Mouse (Mus musculus) midbrain, embryonic 11.5 days (tissue): ENCODE data around the gene Piga. TPM values are rescaled to one million over a fixed set of nuclear protein-coding genes. Genes with fewer than 3 reads are reported as not detected.
A peak's percentile ranks its signal among the peaks of the same experiment; 100 is the strongest.

Experiments used
- ATAC-seq: fragments of 200-750 bp; cut with Nextera tagmentation; 2 replicates; pipeline ENCODE4 v1.8.0; 2017; ENCODE audit warnings: moderate TSS enrichment, moderate library complexity; ENCODE audit not compliant: low FRiP score
- DNase-seq: peaks from one replicate; pipeline ENCODE4 v3.0.0; 2015; ENCODE audit warnings: low spot score; ENCODE audit errors: missing footprints
- H3K27ac ChIP-seq: fragments of 300-500 bp; sonication (generic); 2 replicates; pipeline ENCODE4 v1.5.1; 2014; ENCODE audit warnings: low read depth, low read length
- H3K27me3 ChIP-seq: fragments of 300-500 bp; sonication (generic); 2 replicates; pipeline ENCODE4 v1.6.1; 2014; ENCODE audit warnings: mild to moderate bottlenecking, low read length, moderate library complexity, mixed read lengths; ENCODE audit not compliant: control insufficient read depth, insufficient read depth
- H3K36me3 ChIP-seq: fragments of 300-500 bp; sonication (generic); 2 replicates; pipeline ENCODE4 v1.6.1; 2014; ENCODE audit warnings: mild to moderate bottlenecking, low read length, moderate library complexity, mixed read lengths; ENCODE audit not compliant: control insufficient read depth, insufficient read depth
- H3K4me1 ChIP-seq: fragments of 300-500 bp; sonication (generic); 2 replicates; pipeline ENCODE4 v1.6.1; 2014; ENCODE audit warnings: low read length; ENCODE audit not compliant: control insufficient read depth, insufficient read depth
- H3K4me2 ChIP-seq: fragments of 300-500 bp; sonication (generic); 2 replicates; pipeline ENCODE4 v1.6.1; 2014; ENCODE audit warnings: mild to moderate bottlenecking, moderate library complexity
- H3K4me3 ChIP-seq: fragments of 300-500 bp; sonication (generic); 2 replicates; pipeline ENCODE4 v1.5.1; 2014; ENCODE audit warnings: low read depth, low read length
- H3K9ac ChIP-seq: fragments of 300-500 bp; sonication (generic); 2 replicates; pipeline ENCODE4 v1.6.1; 2014; ENCODE audit warnings: low read length
- H3K9me3 ChIP-seq: fragments of 300-500 bp; sonication (generic); 2 replicates; pipeline ENCODE4 v1.6.1; 2016; ENCODE audit warnings: low read length; ENCODE audit not compliant: control insufficient read depth
- WGBS: fragments of 180-500 bp; shearing (Covaris S2); extraction: QIAGEN DNeasy Blood & Tissue Kit; methylation state at CpG from one replicate; pipeline ENCODE4 v1.1.7; 2014; 5-methylcytosine and 5-hydroxymethylcytosine counted together
- polyA plus RNA-seq: library from polyadenylated mRNA; unstranded; fragments of >200 nt; fragmentation: Nextera tagmentation; extraction: Ambion mirVana; gene quantifications from 2 replicates; pipeline ENCODE4 v1.2.1, GENCODE M21; 2014

Gene Piga
- polyA plus RNA-seq, result 15.8 and 17.5 TPM in 2 replicates

- H3K4me3 ChIP-seq, result peak within 1 kb of the TSS; percentile 47
- peaks cover 3% of the 10 kb centered on the region; the same call in 1 of the 2 replicates for H3K4me1 ChIP-seq
- no peaks in the 10 kb centered on the region; the same call in 1 of the 2 replicates for H3K27me3 ChIP-seq
- DNase-seq, result peak; percentile 96
- peak within 1 kb of the TSS; percentile 46 for H3K4me2 ChIP-seq
- H3K9ac ChIP-seq, result peak within 1 kb of the TSS; percentile 70
- no peak within 1 kb of the TSS; the same call in 1 of the 2 replicates for H3K27ac ChIP-seq
- ATAC-seq, result peak; percentile 99
- no peaks in the 10 kb centered on the region for H3K36me3 ChIP-seq
- no peaks in the 10 kb centered on the region for H3K9me3 ChIP-seq
- 22% methylated on average over 39 of the region's 40 CpGs for whole genome bisulfite sequencing
Measured at GRCm38 (mm10) chrX:164419471-164419939, at the start of gene Piga. Gene Piga (plus strand): TSS chrX:164419787.

DNA sequence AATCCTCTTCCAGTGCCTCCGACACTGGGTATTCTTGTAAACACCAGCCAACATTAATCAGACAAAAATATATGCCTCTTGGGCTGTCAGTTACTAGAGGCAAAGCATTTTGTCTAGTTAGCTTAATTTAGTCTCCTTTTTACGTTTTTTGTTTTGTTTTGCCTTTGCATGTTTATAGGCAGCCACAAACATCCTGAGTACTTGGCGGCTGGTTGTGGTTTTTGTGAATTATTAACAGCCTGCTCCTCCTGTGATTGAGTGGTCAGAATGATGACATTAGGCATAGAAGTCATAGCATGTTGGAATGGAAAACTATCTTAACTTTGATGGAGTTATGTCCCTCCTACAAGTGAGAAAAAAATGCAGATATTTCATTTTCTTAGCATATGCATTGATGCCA, 49.0 kb upstream of the Piga start:
- Histone ChIP-seq H3K27ac (no peak overlapping the region), H3K4me3 (no peak overlapping the region), H3K36me3 (no peaks in the 10 kb centered on the region), H3K4me1 (no peaks in the 10 kb centered on the region), H3K9me3 (no peaks in the 10 kb centered on the region), H3K4me2 (no peak overlapping the region), H3K27me3 (no peaks in the 10 kb centered on the region), H3K9ac (no peak overlapping the region)
- DNase-seq, result no peak
- ATAC-seq, result no peak
- WGBS, result 88% methylated on average over 3 of the region's 3 CpGs

DNA sequence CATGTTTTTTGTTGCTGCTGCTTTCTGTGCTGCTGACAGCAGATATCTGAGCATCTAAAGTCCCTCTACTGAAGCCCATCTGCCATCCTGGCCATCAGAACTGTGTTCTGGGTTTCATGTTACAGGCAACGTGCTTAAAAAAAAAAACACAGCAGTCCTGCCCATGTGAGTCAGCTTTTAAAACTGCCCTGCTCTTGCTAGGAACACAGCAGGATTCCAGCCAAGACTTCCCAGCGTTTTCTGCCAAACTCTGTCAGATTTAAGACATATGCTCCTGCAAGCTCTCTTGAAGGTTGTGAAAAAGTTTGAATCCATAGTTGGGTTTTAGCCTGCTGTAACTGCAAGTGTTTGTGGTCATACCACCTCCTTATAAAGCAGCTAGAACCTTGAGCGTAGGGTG, 46.5 kb upstream of the Piga start, which contains the start of gene Vegfd:
Vegfd (plus strand) TSS at position 298 of the 400 bp plus-strand sequence.
- no peak for DNase-seq
- 38% methylated on average over 3 of the region's 3 CpGs for WGBS

DNA sequence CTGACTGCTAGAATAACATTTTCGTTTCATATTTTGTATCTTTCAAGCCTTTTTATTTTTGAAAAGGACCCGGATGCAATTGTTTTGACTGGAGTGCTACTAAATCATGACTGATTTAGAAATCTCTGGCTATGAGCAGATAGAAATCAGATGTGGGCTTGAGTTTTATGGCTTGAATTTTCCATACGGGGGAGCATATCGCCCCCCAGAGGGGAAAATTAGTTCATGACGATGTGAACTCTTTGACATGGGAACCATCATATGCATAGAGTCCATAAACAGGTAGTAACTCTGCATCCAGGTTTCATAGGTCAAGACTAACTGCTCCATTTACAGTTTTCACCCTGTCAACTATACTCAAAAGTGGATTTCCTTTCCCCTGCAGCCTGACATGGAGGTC, 45.0 kb upstream of the Piga start:
- 63% methylated on average over 5 of the region's 5 CpGs for WGBS
- Histone ChIP-seq H3K9me3 (no peaks in the 10 kb centered on the region), H3K4me1 (no peaks in the 10 kb centered on the region), H3K36me3 (no peaks in the 10 kb centered on the region), H3K27me3 (no peaks in the 10 kb centered on the region; the same call in 1 of the 2 replicates), H3K4me3 (no peak overlapping the region), H3K9ac (no peak overlapping the region), H3K4me2 (no peak overlapping the region), H3K27ac (no peak overlapping the region)
- DNase-seq, result no peak
- ATAC-seq, result no peak

More for the DNA sequence above, 46.5 kb upstream of the Piga start, which contains the start of gene Vegfd:
- Histone ChIP-seq H3K4me2 (no peak within 1 kb of the TSS), H3K36me3 (no peaks in the 10 kb centered on the region), H3K27me3 (no peaks in the 10 kb centered on the region; the same call in 1 of the 2 replicates), H3K27ac (no peak within 1 kb of the TSS), H3K4me1 (no peaks in the 10 kb centered on the region), H3K4me3 (no peak within 1 kb of the TSS), H3K9ac (no peak within 1 kb of the TSS), H3K9me3 (no peaks in the 10 kb centered on the region)
- no peak for ATAC-seq

GRCm38 (mm10) chrX:164379721-164380120, 39.9 kb upstream of the Piga start:
- no peak for ATAC-seq
- Histone ChIP-seq H3K27me3 (no peaks in the 10 kb centered on the region; the same call in 1 of the 2 replicates), H3K4me3 (no peak overlapping the region), H3K27ac (no peak overlapping the region), H3K9me3 (no peaks in the 10 kb centered on the region), H3K4me2 (no peak overlapping the region), H3K4me1 (no peaks in the 10 kb centered on the region), H3K9ac (no peak overlapping the region), H3K36me3 (no peaks in the 10 kb centered on the region)
- WGBS, result 85% methylated on average over 4 of the region's 4 CpGs
- no peak for DNase-seq

DNA sequence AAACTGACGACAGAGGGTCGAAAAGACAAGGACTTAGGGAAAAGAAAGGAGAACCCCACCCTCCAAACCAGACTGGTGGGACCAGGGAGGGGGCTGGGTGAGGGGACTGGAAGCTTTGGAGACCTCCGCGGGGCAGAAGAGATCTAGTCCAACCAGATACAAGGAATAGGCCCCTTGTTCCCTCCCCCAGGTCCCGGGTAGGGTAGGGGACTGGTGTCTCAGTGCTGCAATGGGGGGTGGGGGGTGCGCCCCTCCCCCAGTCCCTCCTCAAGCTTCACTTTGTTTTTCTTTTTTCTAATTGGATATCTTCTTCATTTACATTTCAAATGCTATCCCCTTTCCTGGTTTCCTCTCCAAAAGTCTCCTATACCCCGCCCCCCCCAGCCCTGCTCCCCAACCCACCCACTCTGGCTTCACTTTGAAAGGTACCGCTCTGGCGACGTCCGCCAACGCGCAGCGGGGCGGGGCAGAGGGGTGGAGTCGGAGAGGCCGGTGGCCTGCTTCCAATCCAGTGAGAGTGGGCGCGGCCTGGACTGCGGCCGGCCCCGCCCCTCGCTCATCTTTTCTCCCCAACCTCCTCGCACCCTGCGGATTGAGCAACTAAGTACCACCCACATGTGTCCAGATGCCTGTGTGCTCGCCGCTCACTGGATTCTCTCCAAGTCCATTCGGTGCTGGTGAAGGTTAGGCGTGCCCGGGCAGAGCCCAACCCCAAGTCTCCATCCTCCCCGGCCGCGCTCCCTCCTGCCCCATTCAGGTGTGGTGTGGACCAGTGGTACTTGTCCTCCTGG, 37.8 kb upstream of the Piga start:
- no peaks in the 10 kb centered on the region for H3K9me3 ChIP-seq
- peak overlapping the region; percentile 16 for H3K9ac ChIP-seq
- H3K36me3 ChIP-seq, result no peaks in the 10 kb centered on the region
- no peaks in the 10 kb centered on the region; the same call in 1 of the 2 replicates for H3K27me3 ChIP-seq
- ATAC-seq (peak; percentile 100), DNase-seq (peak; percentile 93)
- WGBS, result 18% methylated on average over 31 of the region's 33 CpGs
- peak overlapping the region; percentile 59 for H3K4me2 ChIP-seq
- no peak overlapping the region for H3K27ac ChIP-seq
- peak overlapping the region; percentile 32 for H3K4me3 ChIP-seq
- no peaks in the 10 kb centered on the region for H3K4me1 ChIP-seq

DNA sequence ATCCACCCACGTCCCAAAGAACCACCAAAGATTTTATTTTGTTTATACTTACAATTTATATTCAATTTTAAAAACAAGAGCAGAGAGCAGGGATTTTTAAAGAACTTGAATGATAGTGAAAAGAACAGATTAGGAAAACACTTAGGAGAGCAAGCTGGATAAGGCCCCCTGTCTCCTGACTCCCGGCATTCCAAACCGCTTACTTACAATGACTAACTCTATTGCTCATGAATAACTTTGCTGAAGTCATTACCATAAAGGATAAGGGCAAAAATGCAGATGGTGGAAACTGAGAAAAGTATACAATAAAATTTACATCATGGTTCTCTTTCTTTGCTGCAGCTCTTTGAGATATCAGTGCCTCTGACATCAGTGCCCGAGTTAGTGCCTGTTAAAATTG, 25.5 kb upstream of the Piga start:
- Histone ChIP-seq H3K27ac (no peak overlapping the region), H3K27me3 (no peaks in the 10 kb centered on the region; the same call in 1 of the 2 replicates), H3K4me1 (no peaks in the 10 kb centered on the region), H3K36me3 (no peaks in the 10 kb centered on the region), H3K4me2 (no peak overlapping the region), H3K9ac (no peak overlapping the region), H3K4me3 (no peak overlapping the region), H3K9me3 (no peaks in the 10 kb centered on the region)
- no peak for DNase-seq
- WGBS, result 77% methylated on average over 4 of the region's 4 CpGs
- no peak for ATAC-seq

DNA sequence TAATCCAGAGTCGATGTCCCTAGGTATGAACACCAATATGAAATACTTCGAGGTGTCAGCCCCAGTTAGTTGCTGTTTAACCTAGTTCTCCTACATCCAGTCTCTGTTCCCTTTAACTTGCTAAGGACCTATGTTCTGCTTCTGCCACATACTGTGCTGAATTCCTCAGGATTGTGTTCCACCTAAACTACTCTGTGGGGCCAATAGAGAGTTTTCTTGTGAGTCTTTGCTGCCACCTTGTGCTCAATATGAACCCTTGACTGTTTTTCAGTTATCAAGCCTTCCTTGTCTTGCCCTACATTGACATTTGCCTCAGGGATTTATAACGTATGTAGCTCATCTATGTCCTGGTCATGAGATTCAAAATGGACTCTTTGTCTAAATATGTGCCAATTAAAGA, 21.1 kb upstream of the Piga start:
- H3K36me3 ChIP-seq, result no peaks in the 10 kb centered on the region
- DNase-seq (no peak), ATAC-seq (no peak)
- WGBS, result 70% methylated on average over 3 of the region's 3 CpGs
- H3K27me3 ChIP-seq, result no peaks in the 10 kb centered on the region; the same call in 1 of the 2 replicates
- no peak overlapping the region for H3K4me2 ChIP-seq
- no peaks in the 10 kb centered on the region for H3K9me3 ChIP-seq
- H3K9ac ChIP-seq, result no peak overlapping the region
- no peaks in the 10 kb centered on the region for H3K4me1 ChIP-seq
- no peak overlapping the region for H3K27ac ChIP-seq
- no peak overlapping the region for H3K4me3 ChIP-seq

GRCm38 (mm10) chrX:164405080-164405649, 14.4 kb upstream of the Piga start:
- no peaks in the 10 kb centered on the region for H3K9me3 ChIP-seq
- H3K36me3 ChIP-seq, result no peaks in the 10 kb centered on the region
- H3K9ac ChIP-seq, result no peak overlapping the region
- DNase-seq (no peak), ATAC-seq (no peak)
- no peak overlapping the region for H3K27ac ChIP-seq
- H3K4me1 ChIP-seq, result no peaks in the 10 kb centered on the region
- H3K4me3 ChIP-seq, result no peak overlapping the region
- no peak overlapping the region for H3K4me2 ChIP-seq
- H3K27me3 ChIP-seq, result no peaks in the 10 kb centered on the region
